Mouse (Mus musculus) brain, embryonic 14.5 days (tissue): ENCODE results near the gene Cyp2j8.

Experiments
- CTCF ChIP-seq: fragments of 200-500 bp; IDR thresholded peaks from 2 replicates; pipeline ENCODE4 v1.5.1; 2012; ENCODE audit warnings: inconsistent platforms, mild to moderate bottlenecking, moderate library complexity, borderline replicate concordance; ENCODE audit not compliant: insufficient read depth, insufficient read length; ENCODE audit errors: extremely low read depth
- POLR2A ChIP-seq: fragments of 200-500 bp; IDR thresholded peaks from 2 replicates; pipeline ENCODE4 v1.6.1; 2012; ENCODE audit warnings: mild to moderate bottlenecking, inconsistent platforms, borderline replicate concordance; ENCODE audit not compliant: poor library complexity, insufficient read depth, insufficient read length, severe bottlenecking; ENCODE audit errors: extremely low read depth

- TF ChIP-seq POLR2A, result no peak
- no peak for TF ChIP-seq CTCF
Observed at GRCm38 (mm10) chr4:96510083-96510482, 2.9 kb upstream of the Cyp2j8 start.
